Mouse (Mus musculus) heart, adult 11 months (tissue): ENCODE results near the gene Rtl8a.
"Not testable (repeated sequence)": the region's sequence is repeated elsewhere in the genome, so short reads cannot be mapped to it uniquely, and the experiment has no call there.

Experiments
- DNase-seq: peaks from one replicate; pipeline ENCODE4 v3.0.0; 2022

The Rtl8a gene

GRCm38 (mm10) chrX:53642980-53643961, at the start of gene Rtl8a:
TSS of gene Rtl8a (minus strand) at chrX:53643682.
- peak; percentile 98 for DNase-seq

DNA sequence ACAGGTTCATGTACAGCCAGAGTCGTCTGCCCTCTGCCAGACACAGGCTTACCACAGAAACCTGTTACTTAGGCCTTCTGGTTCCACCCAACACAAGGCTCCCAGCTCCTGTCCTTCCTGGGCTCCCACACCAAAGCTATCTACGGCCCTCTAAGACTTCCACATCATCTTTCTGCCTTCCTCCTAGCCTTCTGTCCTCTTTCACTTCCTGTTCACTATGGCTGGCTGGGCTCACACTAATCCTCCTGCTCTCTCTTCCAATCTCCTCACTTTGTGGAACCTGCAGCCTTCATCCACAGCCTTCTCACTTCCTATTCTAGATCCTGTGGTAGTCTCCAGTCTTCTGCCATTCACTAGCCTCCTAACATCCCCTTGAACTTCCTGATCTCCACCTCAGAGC, 49.7 kb upstream of the Rtl8a start:
- DNase-seq = no peak

- no peak for DNase-seq
These were observed 48.6 kb upstream of the Rtl8a start for GRCm38 (mm10) chrX:53692065-53692464.

DNA sequence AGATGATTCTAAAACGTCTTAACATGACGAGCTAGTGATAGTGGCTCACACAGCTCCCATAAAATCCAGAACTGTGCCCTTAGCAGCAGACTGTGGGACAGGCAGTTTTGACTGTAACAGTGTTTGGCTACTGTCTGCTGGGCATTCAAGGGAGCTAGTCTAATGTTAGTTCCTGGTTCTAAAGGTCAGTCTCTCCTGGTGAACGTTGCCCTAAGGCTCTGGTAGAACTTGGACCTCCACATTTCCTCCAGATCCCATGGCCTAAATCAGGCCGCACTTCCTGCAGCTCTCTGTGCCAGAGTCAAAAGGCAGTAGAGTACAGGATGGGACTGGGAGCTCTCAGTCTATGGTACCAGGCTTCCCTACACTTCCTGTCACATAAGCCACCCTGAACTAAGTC, 41.2 kb upstream of the Rtl8a start:
- peak; percentile 57 for DNase-seq

DNA sequence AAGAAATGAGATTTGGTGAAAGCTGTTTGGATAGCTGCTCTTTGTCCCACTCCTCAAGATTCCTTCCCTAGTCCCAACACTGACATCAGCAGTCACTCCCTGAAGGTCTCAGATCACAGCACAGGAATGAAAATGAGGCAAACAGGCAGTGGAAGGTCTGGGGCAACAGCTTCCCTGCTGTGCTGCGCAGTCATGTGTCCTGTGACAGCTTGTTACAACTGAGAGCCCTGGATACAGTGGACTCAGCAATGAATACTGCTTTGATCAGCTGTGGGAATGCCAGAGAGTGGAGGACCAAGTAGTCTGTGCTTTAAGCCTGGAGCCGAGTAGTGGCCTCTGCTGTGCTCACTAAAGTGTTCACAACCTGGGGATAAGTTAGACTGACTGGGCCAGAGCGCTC, 39.2 kb upstream of the Rtl8a start:
- peak; percentile 35 for DNase-seq

- DNase-seq = not testable (repeated sequence)
These were observed 33.5 kb upstream of the Rtl8a start for GRCm38 (mm10) chrX:53676943-53677342.

DNA sequence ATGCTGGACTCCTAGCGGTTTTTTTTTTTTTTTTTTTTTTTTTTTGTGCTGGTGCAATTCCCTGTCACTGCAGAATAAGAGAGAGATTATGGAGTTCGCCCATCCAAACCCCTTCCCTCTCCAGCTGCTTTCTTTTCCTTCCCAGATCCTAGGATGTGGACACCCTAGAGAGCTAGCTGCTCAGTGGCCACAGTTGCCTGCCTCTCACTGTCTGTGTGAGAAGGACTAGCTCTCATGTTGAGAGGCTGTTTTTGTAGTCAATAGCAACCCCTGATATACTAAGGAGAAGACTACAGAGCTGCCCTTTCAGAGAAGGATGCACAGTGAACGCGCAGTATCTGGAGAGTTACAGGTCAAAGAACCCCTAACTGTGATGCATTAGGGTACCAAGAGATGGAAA, 27.2 kb upstream of the Rtl8a start:
- DNase-seq = not testable (repeated sequence)

- DNase-seq = peak; percentile 99
These were observed 26.8 kb upstream of the Rtl8a start, which contains the start of gene Rtl8b for GRCm38 (mm10) chrX:53670294-53670693. TSS of gene Rtl8b (minus strand) at chrX:53670408.

- not testable (repeated sequence) for DNase-seq
These were observed 26.2 kb upstream of the Rtl8a start for GRCm38 (mm10) chrX:53669557-53670270.

DNA sequence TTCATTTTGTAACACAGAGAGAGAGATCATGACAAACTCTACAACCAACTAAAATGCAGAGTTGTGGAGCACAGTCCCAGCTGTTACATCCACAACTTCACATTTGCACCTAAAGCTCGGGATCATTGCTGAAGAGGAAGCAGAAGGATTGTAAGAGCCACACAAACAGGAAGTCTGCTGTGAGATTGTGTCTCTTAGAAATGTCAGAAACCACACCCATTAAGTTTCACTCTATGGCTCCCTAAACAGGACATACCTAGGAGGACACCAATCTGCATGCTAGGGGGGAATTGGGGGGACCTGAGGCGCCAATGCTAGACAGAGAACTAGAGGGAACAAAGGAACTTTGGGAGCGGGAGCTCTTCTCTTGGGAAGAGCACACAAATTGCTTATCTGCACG, 9.4 kb upstream of the Rtl8a start:
- not testable (repeated sequence) for DNase-seq

DNA sequence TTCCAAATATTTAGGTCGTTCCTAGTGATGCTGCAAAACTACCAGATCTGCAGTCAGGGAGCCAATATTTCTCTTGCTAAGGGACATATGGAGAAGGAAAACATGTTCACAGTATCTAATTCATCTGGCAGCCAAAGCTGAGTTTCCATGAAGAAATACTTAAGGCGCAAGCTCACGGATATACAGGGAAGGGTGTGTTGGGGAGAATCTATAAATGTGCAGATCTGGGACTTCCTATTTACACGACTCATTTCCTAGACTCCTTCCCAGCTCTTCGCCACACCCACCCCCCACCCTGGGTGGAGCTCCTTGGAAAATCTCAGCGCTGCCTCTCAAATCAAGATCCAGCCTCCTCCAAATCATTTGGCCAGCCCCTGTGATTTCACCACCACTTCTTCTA, 2.4 kb upstream of the Rtl8a start:
- no peak for DNase-seq

DNA sequence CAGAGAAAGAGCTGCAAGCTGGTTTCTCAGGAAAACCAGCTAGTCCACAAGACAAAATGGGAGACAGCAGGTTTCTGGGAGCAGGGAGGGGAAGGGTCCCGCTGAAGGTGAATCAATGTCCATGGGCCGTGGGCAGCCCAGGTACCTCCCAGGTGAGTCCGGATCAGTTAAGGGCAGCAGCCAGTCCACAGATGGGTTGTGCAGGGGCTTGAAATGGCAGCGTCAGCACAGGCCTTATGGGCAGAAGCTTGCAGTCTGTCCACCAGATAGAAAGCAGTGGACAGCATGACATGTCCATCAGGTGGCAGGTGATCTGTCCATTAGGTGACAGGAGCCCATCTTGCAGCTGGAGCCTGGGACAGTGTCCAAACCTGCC, 890 bp downstream of the Rtl8a start:
- peak; percentile 84 for DNase-seq

DNA sequence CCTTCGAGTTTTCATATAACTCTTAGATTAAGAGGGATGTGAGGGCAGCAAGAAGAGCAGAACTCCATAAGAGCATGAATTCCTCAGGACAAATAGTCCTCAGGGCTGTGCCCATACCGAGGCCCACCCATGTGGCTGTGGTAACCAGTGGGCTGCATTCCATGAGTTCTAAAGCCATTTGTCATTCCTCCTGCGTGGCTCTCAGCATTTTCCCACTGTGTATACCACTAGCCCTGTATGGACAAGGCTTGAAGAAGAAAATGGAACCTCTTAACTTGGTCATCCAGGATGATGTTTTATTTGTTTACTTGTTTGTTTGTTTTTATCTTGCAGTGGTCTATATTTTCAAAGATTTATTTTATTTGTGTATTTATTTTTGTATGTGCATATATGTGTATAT, 5.4 kb downstream of the Rtl8a start:
- not testable (repeated sequence) for DNase-seq

GRCm38 (mm10) chrX:53611395-53611794, 32.1 kb downstream of the Rtl8a start:
- DNase-seq = not testable (repeated sequence)

GRCm38 (mm10) chrX:53610571-53610970, 32.9 kb downstream of the Rtl8a start:
- DNase-seq = peak; percentile 85

DNA sequence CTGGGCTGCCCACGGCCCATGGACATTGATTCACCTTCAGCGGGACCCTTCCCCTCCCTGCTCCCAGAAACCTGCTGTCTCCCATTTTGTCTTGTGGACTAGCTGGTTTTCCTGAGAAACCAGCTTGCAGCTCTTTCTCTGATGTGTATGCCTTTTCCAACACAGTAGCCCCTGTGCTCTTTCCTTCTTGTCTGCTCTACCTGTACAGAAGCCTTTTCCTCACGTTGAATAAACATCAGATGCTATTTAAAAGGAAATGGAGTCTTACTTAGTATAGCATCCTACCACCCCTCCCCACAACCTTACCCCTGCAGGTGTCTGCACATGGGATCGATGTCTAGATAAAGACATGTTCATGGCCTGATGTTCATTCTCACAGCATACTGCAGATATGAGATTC, 34.6 kb downstream of the Rtl8a start, which contains the start of gene Gm14597:
TSS of gene Gm14597 (minus strand) at position 101 of the 400 bp plus-strand sequence.
- not testable (repeated sequence) for DNase-seq

- DNase-seq = peak; percentile 90
These were observed 35.2 kb downstream of the Rtl8a start for GRCm38 (mm10) chrX:53608122-53608813.

DNA sequence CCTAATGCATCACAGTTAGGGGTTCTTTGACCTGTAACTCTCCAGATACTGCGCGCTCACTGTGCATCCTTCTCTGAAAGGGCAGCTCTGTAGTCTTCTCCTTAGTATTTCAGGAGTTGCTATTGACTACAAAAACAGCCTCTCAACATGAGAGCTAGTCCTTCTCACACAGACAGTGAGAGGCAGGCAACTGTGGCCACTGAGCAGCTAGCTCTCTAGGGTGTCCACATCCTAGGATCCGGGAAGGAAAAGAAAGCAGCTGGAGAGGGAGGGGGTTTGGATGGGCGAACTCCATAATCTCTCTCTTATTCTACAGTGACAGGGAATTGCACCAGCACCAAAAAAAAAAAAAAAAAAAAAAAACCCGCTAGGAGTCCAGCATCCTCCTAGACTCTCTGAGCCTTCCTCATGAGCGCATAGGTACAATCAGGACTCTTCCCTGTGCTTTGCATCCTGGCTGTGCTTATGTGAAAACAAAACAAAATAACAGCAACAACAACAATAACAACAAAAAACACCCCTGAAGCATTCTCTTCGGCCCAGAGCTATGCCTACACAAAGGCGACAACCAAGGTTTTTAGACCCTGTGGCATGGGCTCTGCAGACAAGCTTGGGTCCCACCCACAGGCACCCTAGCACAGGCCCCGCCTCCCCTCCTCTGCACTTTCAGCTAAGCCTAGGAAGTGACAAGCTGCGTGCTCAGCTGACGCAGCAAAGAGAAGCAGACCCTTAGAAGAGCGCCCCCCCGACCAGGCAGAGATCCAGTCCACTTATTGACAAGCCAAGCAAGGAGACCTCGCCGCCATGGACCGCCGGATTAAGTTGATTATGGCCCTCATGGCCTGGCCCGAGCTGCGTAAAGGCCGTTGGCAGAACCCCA, 36.0 kb downstream of the Rtl8a start, which contains the start of gene Rtl8c:
TSS of gene Rtl8c (plus strand) at position 791 of the 880 bp plus-strand sequence.
- DNase-seq = peak; percentile 98

- DNase-seq = peak; percentile 25
These were observed 37.3 kb downstream of the Rtl8a start for GRCm38 (mm10) chrX:53606176-53606575.

DNA sequence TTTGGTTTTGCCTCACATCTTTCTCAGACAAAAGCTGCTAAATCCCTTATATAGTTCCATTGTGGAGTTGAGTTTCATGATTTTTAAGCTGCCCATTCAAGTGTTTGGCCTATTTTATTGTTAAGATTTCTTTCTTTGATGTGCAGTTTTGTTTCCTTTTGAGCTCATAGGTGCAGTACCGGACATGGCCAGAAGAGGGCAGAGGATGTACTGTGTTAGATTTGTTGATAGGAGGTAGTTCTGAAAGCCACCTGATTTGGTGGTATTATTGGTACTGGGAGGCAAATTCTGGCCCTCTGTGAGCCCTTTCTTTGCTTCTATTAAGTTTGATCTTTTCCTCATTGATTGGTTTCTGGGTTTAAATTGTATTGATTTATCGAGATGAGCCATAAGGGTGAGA, 43.5 kb downstream of the Rtl8a start:
- peak; percentile 86 for DNase-seq
